Mouse (Mus musculus) layer of hippocampus, adult 9-10 months (tissue): ENCODE measurements around the gene Ifi27l2a.
A peak's percentile ranks its signal among the peaks of the same experiment; 100 is the strongest.

Experiments
- DNase-seq: peaks from one replicate; pipeline ENCODE4 v3.0.0; 2022; ENCODE audit warnings: low spot score

Gene Ifi27l2a

DNA sequence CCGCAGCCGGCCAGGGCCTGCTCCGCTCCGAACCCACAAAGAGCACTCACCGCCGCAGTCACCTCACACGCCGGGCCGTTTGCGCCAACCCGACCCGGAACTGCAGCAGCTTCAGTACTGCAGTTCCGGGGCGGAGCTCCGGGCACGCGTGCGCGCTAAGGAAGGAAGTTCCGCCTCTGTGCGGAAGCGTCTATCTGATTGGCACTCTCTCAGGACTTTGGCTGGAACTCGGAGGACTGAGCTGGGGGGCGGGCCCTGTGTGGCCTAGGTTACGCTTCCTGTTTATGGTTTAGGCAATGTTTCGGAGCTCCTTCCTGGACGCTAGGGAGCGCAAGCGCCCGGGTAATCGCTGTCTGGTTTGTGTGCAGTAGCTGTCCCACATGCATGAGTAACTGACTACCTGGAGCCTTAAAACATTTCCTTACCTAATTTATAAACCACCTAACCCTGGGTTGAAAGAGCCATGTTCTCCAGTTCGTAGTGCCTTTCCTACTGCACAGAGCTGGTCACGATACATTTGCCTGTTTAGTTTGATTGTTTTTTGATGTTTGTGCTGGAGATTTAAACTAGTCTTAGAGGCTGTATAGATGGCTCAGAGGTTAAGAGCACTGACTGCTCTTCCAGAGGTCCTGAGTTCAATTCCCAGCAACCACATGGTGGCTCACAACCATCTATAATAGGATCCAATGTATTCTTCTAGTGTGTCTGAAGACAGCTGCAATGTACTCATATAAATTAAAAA is 17.6 kb downstream of the Ifi27l2a start, which contains the start of gene Ddx24:
Ddx24 (minus strand) TSS at position 102 of the 742 bp plus-strand sequence.
- peak; percentile 97 for DNase-seq

DNA sequence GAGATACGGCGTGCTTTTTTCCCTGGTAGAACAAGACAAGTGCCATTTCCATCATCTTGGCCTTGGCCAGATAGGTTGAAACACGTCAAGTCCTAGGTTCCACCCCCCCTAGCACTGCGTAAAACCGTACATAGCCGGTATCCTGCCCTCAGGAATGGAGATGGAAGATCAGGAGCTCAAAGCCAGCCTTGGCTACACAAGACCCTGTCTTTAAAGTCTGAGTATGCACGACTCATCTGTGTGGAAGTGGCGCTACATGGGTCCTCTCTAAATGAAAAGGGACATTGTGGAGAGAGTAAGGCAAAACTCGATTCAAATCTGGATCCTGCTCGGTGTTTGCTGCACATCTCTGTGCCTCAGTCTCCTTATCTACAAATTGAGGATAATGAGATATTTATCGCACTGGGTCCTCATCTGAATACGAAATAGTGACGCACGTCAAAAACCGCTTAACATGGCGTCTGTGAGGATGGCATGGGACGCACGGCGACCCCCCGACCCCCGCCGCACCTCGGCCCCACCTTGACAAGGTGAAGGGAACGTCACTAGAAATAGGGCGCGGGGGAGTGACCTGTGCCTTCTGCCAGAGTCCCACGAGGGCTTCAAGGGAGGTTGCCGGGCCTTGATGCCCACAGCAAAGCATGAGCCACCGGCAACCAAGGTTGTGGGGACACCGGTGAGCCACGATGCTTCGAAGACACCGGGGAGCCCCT is 18.3 kb downstream of the Ifi27l2a start:
- no peak for DNase-seq

DNA sequence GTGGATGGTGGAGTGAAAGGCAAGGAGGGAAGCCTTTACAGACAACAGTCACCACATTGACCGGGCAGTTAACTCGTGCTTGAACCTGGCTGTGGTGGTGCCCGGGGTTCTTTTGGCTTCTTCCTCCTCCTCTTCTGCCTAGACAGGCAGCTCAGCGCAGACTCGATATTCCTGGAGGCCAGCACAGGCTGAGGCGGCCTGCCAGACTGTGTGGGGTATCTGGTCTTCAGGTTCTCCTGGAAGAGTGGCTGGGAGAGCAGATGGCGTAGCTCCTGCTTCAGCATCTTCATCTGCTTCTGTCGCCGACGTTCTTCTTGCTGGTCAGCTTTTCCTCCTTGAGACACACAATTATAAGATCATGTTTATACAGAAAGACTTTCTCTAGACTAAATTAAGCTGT is 35.3 kb downstream of the Ifi27l2a start:
- no peak for DNase-seq

DNA sequence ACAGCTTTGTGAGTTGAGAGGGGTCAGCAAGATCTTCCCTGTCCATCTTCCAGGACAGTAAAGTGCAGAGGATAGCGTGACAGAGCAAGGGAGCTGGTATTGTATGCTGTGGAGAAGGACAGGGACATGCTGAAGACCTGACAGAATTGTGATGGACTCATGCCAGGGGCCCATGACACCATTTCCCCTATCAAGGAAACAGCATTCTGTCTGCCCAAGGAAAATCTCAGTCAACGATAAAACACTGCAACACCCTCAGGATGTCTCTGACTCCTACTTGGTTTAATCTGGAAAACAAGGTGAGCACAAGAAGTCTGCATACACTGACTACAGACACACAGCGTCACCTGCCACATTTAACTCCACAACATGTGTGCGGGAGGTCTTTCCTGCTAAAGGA is 35.8 kb downstream of the Ifi27l2a start, which contains the start of gene 9330161L09Rik:
9330161L09Rik (minus strand) TSS at position 101 of the 400 bp plus-strand sequence.
- DNase-seq, result no peak

DNA sequence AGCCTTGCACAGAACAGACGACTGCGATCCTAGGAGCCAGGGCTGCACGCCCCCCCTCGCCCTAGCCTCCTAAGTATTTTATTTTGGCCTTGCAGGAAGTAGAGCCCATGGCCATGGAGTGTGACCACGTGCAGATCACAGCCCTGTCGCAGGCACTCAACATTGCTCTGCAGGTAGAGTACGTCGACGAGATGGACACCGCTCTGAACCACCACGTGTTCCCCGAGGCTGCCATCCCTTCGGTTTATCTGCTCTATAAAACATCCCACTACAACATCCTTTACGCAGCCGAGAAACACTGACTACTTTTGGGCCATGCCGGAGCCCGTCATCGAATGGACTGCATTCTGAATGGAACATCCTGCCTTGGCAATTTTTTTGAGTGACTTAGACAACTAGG is 39.3 kb downstream of the Ifi27l2a start:
- DNase-seq, result no peak

DNA sequence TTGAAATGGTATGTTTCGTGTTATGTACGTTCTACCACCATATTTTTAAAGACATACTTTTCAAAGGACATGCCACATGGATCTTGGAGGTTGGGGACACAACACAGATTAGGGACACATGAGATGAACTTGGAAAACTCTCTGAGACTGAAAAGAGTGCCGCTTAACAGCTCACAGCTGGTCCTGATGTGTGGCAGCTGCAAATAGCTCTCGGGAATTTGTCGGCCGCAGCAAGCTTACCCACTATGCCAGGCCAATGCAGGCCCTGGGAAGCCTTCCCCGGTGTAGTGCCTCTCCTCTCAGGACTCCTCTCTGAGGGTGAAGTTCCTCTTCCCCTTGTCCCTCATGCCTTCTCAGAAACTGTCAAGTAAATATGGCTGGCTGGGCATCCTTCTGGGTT is 46.7 kb downstream of the Ifi27l2a start:
- no peak for DNase-seq

DNA sequence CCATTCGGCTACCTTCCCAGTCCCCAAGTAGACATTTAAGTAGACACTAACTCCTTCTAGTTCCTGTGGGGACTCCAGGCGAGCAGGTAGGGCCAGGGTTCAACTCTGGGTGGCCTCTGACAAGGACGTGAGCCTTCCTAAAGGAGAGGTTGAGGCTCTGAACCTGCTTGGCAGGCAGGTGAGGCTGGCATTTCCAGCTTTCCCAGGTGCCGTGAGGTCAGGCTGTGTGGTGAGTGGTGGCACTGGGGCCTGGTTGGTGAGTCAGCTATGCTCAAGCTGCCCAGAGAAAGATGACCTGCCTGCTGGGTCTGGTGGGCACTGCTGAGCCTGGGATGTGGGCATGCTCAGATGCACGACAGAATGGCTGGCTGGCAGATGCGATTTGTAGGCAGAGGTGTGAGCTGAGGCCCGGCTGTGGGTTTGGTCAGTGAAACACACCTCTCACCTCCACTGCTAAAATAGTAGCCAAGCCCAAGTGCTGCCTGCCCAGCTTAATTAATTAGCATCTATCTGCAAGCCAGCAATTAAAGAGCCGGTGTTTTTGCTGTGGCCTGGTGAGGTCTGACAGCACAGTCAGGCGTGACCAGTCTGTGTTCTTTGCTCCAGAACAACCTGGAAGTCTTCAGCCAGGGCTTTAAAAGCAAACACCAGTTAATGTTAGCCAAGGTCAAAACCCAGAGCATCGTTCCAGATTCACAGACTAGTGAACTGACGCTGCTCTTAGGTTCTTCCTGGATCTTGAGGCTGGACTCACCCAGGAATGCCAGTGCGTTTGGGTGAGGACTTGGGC is 47.8 kb downstream of the Ifi27l2a start:
- no peak for DNase-seq

DNA sequence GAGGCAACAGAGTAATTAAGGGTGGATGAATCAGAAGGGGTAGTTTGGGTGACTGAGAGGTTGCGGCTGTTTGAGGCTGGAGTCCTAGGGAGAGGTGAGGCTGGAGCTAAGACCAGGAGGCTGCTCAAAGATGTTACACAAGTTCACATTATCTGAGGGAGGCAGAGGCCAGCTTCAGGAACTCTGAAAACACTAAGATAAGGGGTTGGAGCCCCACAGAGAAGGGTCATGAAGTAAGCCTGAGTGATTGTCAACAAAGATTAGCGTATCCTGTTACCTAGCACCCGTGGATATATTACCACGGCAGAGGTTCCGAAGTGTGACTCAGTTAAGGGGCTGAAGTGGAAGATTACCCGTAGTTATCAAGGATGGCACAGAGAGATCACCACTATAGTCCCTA is 50.0 kb downstream of the Ifi27l2a start:
- no peak for DNase-seq
